Mouse (Mus musculus): ENCODE results near the gene Ssna1.

GRCm38 (mm10) chr2:25228995-25229530, 43.2 kb downstream of the Ssna1 start:
- no peak for TF ChIP-seq CTCF (IDR thresholded peaks at IDR 0.05; ENCODE audit: extremely low read depth, insufficient read depth, insufficient read length, insufficient replicate concordance)
- no peak for TF ChIP-seq POLR2A (IDR thresholded peaks at IDR 0.05; ENCODE audit: low read depth, low read length)
